Mouse (Mus musculus): ENCODE measurements around the gene Gltp. TPM values are rescaled to one million over a fixed set of nuclear protein-coding genes. Genes with fewer than 3 reads are reported as not detected.
A peak's percentile ranks its signal among the peaks of the same experiment; 100 is the strongest.

The Gltp gene
- 43.3 and 46.4 TPM in 2 replicates for total RNA-seq (2017)

DNA sequence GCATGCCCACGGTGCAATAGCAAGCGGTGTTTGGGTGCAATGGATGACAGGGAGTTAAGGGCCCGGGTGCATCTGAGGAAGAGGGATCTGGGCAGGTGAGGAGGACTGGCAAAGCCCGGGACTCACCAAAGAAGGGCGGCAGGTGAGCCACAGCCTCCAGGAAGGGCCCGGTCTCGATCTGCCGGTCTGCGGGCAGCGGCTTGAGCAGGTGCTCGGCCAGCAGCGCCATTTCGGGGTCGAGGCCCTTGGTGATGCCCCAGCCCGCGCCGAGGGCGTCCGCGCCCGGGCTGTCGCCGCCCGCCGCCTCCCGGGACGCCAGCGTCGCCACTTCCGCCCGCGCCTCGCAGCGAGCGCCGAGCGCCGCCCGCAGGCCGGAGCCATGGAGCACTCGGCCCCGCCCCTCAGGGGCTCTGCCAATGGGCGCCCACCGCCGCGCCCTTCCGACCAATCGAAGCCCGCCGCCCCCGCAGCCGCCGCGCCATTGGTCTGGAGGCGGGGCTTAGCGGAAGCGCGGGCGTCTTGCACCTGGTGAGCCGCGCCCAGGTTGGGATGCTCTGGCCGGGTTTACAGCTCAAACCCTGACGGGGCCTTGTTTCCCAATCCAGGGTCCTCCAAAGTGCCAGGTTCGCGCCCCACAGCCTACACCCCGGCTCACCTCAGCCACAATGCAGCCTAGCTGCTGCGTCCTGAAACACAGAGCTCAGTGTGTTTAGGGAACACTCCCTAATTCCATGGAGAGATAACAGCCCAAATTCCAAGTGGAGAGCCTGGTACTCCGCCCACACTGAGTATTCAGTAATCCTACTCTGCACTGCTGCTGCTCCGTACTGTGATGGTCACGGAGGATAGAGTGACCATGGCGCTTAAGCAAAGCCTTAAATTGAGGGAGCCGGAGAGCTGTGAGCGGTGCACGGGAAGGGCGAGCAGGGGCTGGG lies at the start of gene Gltp:
Gene Gltp (minus strand): TSS at position 352 of the 935 bp plus-strand sequence.
- ATAC-seq (ENCODE audit: extremely low read depth, insufficient number of reproducible peaks, low FRiP score, poor library complexity, severe bottlenecking) = peak; percentile 84

GRCm38 (mm10) chr5:114738707-114739241 lies 48.0 kb upstream of the Gltp start:
- no peak for ATAC-seq (ENCODE audit: extremely low read depth, insufficient number of reproducible peaks, low FRiP score, poor library complexity, severe bottlenecking)

DNA sequence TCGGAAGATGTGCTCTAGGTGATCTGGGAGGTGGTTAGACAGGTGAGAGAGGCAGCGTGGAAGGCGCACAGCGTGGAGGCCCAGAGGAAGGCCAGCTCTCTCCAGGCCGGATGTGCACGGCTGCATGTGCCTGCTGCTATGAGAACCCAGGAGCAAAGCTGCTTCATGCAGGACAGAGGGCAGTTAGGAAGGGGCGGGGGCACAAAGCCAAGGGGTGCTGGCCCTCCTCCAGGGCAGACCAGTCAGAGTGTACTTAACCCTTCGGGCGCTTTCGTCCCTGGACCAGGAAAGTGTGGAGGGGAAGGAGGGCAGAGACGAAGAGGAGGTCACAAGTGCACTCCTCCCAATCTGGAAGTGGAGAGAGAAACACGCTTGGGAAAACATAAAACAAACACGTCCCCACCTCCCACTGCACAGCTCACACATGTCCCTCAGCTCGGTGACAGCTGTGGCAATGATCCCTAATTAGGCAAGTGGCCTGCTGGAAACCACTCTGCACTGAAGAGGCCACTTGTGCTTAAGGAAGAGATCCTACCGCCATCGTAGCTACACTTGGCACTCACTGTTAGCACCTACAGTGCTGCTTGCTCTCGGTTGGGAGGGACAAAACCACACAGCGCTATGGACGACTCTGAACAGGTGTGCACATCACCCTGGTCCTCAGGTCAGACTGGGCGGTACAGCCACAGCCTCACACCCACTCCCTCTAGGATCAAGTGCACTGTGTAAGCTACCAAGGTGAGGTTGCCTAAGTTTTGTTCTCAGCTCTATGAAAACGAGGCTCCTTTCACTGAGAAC lies 46.5 kb upstream of the Gltp start:
- ATAC-seq (ENCODE audit: extremely low read depth, insufficient number of reproducible peaks, low FRiP score, poor library complexity, severe bottlenecking) = no peak

GRCm38 (mm10) chr5:114733606-114734005 lies 42.8 kb upstream of the Gltp start:
- ATAC-seq (ENCODE audit: extremely low read depth, insufficient number of reproducible peaks, low FRiP score, poor library complexity, severe bottlenecking) = no peak

DNA sequence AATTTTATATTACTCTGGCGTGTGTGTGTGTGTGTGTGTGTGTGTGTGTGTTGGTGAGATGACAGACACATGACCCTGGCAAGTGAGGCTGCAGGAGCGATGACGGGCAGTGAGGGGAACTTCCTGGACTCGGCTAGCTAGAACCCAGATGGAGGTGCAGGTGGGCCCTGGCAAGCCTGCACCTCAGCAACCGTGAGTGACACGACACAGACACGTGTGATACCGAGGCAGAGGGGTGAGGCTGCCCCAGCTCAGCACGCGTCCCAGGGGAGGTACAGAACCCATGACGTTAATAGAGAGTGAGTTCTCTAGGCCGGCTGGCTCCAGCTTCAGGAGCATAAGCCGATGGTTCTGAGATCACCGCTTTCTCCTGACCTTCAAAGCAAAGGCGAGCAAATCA lies 41.2 kb upstream of the Gltp start:
- no peak for ATAC-seq (ENCODE audit: extremely low read depth, insufficient number of reproducible peaks, low FRiP score, poor library complexity, severe bottlenecking)

DNA sequence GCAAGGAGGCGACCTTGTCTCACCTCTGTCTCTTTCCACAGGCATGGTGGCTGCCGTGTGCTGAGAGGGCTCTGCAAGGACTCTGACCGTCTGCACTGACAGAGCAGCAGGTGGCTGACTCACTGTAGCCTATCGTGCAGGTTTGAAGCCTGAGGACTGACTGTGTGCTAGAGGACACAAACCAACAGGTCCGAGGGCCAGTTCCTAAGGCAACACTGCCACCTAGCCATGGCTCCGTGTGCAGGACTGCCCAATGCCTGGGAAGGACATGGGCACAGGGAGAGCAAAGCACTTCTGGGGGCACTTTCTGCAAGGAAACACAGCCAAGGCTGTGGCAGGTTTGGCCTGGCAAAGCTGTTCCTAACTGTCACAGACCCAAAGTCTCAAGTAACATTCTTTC lies 40.7 kb upstream of the Gltp start:
- ATAC-seq (ENCODE audit: extremely low read depth, insufficient number of reproducible peaks, low FRiP score, poor library complexity, severe bottlenecking) = no peak

GRCm38 (mm10) chr5:114730129-114730528 lies 39.3 kb upstream of the Gltp start:
- no peak for ATAC-seq (ENCODE audit: extremely low read depth, insufficient number of reproducible peaks, low FRiP score, poor library complexity, severe bottlenecking)

DNA sequence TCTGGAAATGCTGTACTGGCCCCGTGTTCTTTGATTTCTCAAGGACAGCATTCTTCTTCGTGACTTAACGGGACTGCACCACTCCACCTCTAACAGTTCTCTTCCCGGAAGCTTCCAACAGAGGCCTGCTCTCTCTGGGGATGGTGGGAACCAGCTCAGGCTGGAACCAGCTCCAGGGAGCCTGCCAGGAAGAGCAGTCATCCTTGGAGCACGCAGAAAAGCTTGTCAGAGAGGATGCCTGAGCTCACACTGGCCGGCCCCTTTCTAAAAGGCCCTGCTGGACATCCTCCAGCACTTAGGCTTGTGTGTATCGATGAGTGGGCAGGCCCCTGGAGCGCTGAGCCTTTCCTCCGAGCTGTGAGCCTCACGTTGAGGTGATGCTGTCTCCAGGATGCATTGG lies 37.4 kb upstream of the Gltp start:
- ATAC-seq (ENCODE audit: extremely low read depth, insufficient number of reproducible peaks, low FRiP score, poor library complexity, severe bottlenecking) = no peak

DNA sequence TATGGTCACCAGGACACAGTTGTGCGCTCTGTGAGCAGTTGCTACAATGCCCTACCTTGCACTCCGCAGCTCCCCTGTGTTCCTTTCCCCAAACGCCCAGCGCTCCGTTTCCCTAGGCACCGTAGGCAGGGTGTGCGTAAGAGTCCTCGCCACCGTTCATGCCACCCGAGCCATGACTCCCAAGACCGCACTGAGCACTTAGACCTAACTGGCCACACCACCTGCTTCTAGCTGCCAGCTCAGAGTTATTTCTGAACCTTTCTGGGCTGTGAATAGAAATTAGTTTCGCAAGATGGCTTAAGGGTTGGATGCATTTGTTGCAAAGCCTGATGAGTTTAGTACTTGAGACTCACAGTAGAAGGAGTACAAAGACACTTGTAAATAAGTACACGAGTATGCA lies 32.1 kb upstream of the Gltp start:
- no peak for ATAC-seq (ENCODE audit: extremely low read depth, insufficient number of reproducible peaks, low FRiP score, poor library complexity, severe bottlenecking)

- ATAC-seq (ENCODE audit: extremely low read depth, insufficient number of reproducible peaks, low FRiP score, poor library complexity, severe bottlenecking) = no peak
These were observed 31.2 kb upstream of the Gltp start for GRCm38 (mm10) chr5:114721969-114722368.

DNA sequence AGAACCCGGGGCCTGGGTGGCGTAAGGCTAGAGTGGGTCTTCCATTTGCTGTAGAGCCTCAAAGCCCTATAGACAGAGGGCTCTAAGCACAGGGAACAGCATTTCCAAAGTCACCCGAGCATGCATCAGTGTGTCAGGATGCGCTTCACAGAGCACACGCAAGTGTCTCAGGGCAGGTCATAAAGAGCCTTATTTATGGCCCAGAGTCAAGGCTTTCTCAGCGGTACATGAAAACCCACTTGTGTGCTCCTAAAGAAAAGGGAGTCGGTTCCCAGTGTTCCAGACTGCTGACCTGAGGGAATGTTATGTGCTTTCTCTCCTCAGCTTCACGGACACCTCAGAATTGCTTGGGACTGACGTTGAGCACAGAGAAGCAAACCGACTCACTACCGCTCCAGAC lies 30.0 kb upstream of the Gltp start:
- no peak for ATAC-seq (ENCODE audit: extremely low read depth, insufficient number of reproducible peaks, low FRiP score, poor library complexity, severe bottlenecking)

GRCm38 (mm10) chr5:114719928-114720270 lies 29.1 kb upstream of the Gltp start:
- ATAC-seq (ENCODE audit: extremely low read depth, insufficient number of reproducible peaks, low FRiP score, poor library complexity, severe bottlenecking) = no peak

GRCm38 (mm10) chr5:114719003-114719927 lies 28.5 kb upstream of the Gltp start:
- no peak for ATAC-seq (ENCODE audit: extremely low read depth, insufficient number of reproducible peaks, low FRiP score, poor library complexity, severe bottlenecking)

DNA sequence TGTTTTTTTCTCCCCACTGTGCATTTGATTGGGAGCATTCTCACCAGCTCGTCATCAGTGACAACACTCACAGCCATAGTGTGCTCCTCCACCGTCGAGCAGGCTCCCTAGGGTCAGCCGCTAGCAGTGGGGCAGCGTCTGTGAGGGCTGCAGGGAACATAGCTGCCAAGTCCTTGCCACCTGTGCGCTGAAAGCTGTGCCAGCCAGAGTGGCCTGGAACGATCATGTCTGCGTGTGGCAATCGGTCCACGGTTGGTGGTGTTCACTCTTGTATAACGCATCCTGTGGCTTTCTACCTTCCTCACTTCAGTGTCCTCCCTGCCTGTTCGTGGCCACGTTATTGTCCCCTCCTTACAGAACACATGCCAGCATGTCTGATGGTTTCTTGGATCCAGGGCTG lies 27.7 kb upstream of the Gltp start:
- ATAC-seq (ENCODE audit: extremely low read depth, insufficient number of reproducible peaks, low FRiP score, poor library complexity, severe bottlenecking) = no peak

GRCm38 (mm10) chr5:114717937-114718336 lies 27.2 kb upstream of the Gltp start:
- no peak for ATAC-seq (ENCODE audit: extremely low read depth, insufficient number of reproducible peaks, low FRiP score, poor library complexity, severe bottlenecking)

GRCm38 (mm10) chr5:114717292-114717691 lies 26.5 kb upstream of the Gltp start:
- no peak for ATAC-seq (ENCODE audit: extremely low read depth, insufficient number of reproducible peaks, low FRiP score, poor library complexity, severe bottlenecking)

- no peak for ATAC-seq (ENCODE audit: extremely low read depth, insufficient number of reproducible peaks, low FRiP score, poor library complexity, severe bottlenecking)
These were observed 23.8 kb upstream of the Gltp start for GRCm38 (mm10) chr5:114714551-114714950.

DNA sequence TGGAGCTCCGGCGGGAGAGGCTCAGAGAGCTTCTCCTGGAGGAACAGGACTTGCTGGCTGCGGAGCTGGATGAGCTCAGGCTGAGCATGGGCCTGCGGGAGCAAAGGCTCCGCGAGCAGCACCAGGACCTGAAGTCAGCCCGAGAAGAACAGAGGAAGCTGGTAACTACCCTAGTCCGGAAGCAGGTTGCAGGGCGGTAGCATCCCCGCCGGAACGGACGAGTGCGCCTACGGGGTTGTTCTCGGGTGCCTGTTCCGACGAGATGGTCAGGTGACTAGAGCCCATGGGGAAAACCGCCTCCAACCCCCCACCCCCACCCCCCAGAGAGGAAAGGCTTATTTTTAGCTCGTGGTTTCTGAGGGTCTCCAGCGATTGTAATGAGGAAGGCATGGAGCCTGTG lies 18.6 kb upstream of the Gltp start:
- no peak for ATAC-seq (ENCODE audit: extremely low read depth, insufficient number of reproducible peaks, low FRiP score, poor library complexity, severe bottlenecking)

DNA sequence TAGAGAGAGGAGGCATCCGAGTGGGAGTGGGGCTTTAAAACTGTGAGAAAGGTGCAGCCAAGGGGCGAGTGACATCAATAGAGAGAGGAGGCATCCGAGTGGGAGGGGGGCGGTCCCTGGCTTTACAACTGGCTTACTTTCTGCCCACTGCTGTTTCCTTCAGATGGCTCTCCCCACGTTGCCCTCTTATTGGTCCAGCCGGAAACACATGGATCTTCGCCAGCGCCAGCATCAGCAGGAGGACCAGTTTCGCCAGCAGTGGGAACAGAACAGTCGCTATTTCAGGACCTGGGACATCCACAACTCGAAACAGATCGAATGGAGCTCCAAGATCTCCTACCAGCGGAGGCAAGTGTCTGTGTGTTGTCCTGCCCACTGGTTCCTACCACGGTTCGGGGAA lies 17.7 kb upstream of the Gltp start:
- ATAC-seq (ENCODE audit: extremely low read depth, insufficient number of reproducible peaks, low FRiP score, poor library complexity, severe bottlenecking) = no peak

All from neutrophil, adult 5-6 weeks (primary cell).